Mouse (Mus musculus) heart, postnatal 0 days (tissue): Measurements from ENCODE around the gene Abraxas1. TPM values are rescaled to one million over a fixed set of nuclear protein-coding genes. Genes with fewer than 3 reads are reported as not detected.

Source experiments
- ATAC-seq: fragments of 200-750 bp; cut with Nextera tagmentation; 2 replicates; pipeline ENCODE4 v1.8.0; 2017; ENCODE audit warnings: low read depth, moderate number of reproducible peaks, moderate library complexity; ENCODE audit not compliant: insufficient read depth
- DNase-seq: peaks from one replicate; pipeline ENCODE4 v3.0.0-alpha.2; 2016; ENCODE audit warnings: low spot score
- H3K27ac ChIP-seq: fragments of 300-500 bp; sonication (generic); 2 replicates; pipeline ENCODE4 v1.5.1; 2014; ENCODE audit warnings: low read depth, mild to moderate bottlenecking
- H3K27me3 ChIP-seq: fragments of 300-500 bp; sonication (generic); 2 replicates; pipeline ENCODE4 v1.6.1; 2014; ENCODE audit warnings: low read length, mixed read lengths; ENCODE audit not compliant: control insufficient read depth, insufficient read depth
- H3K36me3 ChIP-seq: fragments of 300-500 bp; sonication (generic); replicated peaks from 2 replicates; pipeline ENCODE4 v1.6.1; 2014; ENCODE audit warnings: low read length, mixed read lengths; ENCODE audit not compliant: control insufficient read depth, insufficient read depth
- H3K4me1 ChIP-seq: fragments of 300-500 bp; sonication (generic); 2 replicates; pipeline ENCODE4 v1.6.1; 2014; ENCODE audit warnings: antibody characterized with exemption; ENCODE audit not compliant: control insufficient read depth, insufficient read depth
- H3K4me2 ChIP-seq: fragments of 300-500 bp; sonication (generic); 2 replicates; pipeline ENCODE4 v1.6.1; 2014; ENCODE audit warnings: low read depth, mild to moderate bottlenecking, low read length, moderate library complexity
- H3K4me3 ChIP-seq: fragments of 300-500 bp; sonication (generic); 2 replicates; pipeline ENCODE4 v1.5.1; 2014; ENCODE audit warnings: low read depth, low read length
- H3K9ac ChIP-seq: fragments of 300-500 bp; sonication (generic); replicated peaks from 2 replicates; pipeline ENCODE4 v1.6.1; 2014; ENCODE audit warnings: low read depth, low read length, mixed read lengths
- H3K9me3 ChIP-seq: fragments of 300-500 bp; sonication (generic); replicated peaks from 2 replicates; pipeline ENCODE4 v1.6.1; 2016; ENCODE audit warnings: low read length; ENCODE audit not compliant: control insufficient read depth
- CTCF ChIP-seq: IDR thresholded peaks from 2 replicates; pipeline ENCODE4 v1.5.1; 2016; ENCODE audit warnings: antibody characterized with exemption, control low read depth, low read depth
- EP300 ChIP-seq: IDR thresholded peaks from 2 replicates; pipeline ENCODE4 v1.6.1; 2016; ENCODE audit warnings: antibody characterized with exemption, low read depth
- WGBS: fragments of 180-500 bp; shearing (Covaris S2); extraction: QIAGEN DNeasy Blood & Tissue Kit; methylation state at CpG from one replicate; pipeline ENCODE4 v1.1.7; 2014; 5-methylcytosine and 5-hydroxymethylcytosine counted together
- polyA plus RNA-seq: library from polyadenylated mRNA; unstranded; fragments of >200 nt; fragmentation: Nextera tagmentation; extraction: Ambion mirVana; gene quantifications from 2 replicates; pipeline ENCODE4 v1.2.1, GENCODE M21; 2015
- total RNA-seq: library from RNA; depleted of rRNA; stranded (reverse); fragments of >200 nt; gene quantifications from 2 replicates; pipeline ENCODE4 v1.2.3, GENCODE M21; 2014; ENCODE audit warnings: low replicate concordance

The Abraxas1 gene
- total and polyA plus RNA-seq, 2 experiments from 2014 or later = 19.5 to 28.9 TPM

GRCm38 (mm10) chr5:100776900-100777299 lies 43.9 kb downstream of the Abraxas1 start:
- H3K27me3 ChIP-seq = no peaks in the 10 kb centered on the region
- no peak overlapping the region for H3K4me2 ChIP-seq
- no peaks in the 10 kb centered on the region for H3K4me1 ChIP-seq
- no peak overlapping the region for H3K9ac ChIP-seq
- no peak for TF ChIP-seq CTCF
- no peak for TF ChIP-seq EP300
- peaks cover 35% of the 10 kb centered on the region for H3K36me3 ChIP-seq
- DNase-seq (no peak), ATAC-seq (peak; percentile 51; the same call in 1 of the 2 replicates)
- H3K27ac ChIP-seq = no peak overlapping the region
- H3K4me3 ChIP-seq = no peak overlapping the region
- WGBS = 47% methylated on average over 5 of the region's 5 CpGs
- no peaks in the 10 kb centered on the region for H3K9me3 ChIP-seq

- Histone ChIP-seq H3K27ac (no peak overlapping the region), H3K4me3 (no peak overlapping the region), H3K4me1 (no peaks in the 10 kb centered on the region), H3K4me2 (no peak overlapping the region), H3K36me3 (peaks cover 43% of the 10 kb centered on the region), H3K9ac (no peak overlapping the region), H3K27me3 (no peaks in the 10 kb centered on the region), H3K9me3 (no peaks in the 10 kb centered on the region)
- WGBS = 67% methylated on average over 13 of the region's 13 CpGs
- TF ChIP-seq EP300 (no peak), CTCF (no peak)
- DNase-seq = no peak
- no peak for ATAC-seq
Measured at GRCm38 (mm10) chr5:100775778-100776404, 44.9 kb downstream of the Abraxas1 start.

GRCm38 (mm10) chr5:100771575-100771974 lies 49.2 kb downstream of the Abraxas1 start:
- peaks cover 61% of the 10 kb centered on the region for H3K36me3 ChIP-seq
- no peaks in the 10 kb centered on the region for H3K27me3 ChIP-seq
- H3K4me3 ChIP-seq = no peak overlapping the region
- DNase-seq = no peak
- H3K4me2 ChIP-seq = no peak overlapping the region
- TF ChIP-seq CTCF (no peak), EP300 (no peak)
- WGBS = 91% methylated on average over 4 of the region's 4 CpGs
- no peaks in the 10 kb centered on the region for H3K9me3 ChIP-seq
- H3K9ac ChIP-seq = no peak overlapping the region
- H3K27ac ChIP-seq = no peak overlapping the region
- ATAC-seq = no peak
- no peaks in the 10 kb centered on the region for H3K4me1 ChIP-seq

GRCm38 (mm10) chr5:100766026-100766425 lies 54.7 kb downstream of the Abraxas1 start:
- no peak overlapping the region for H3K9ac ChIP-seq
- H3K27ac ChIP-seq = no peak overlapping the region
- 85% methylated on average over 7 of the region's 7 CpGs for WGBS
- no peak for TF ChIP-seq CTCF
- no peak for TF ChIP-seq EP300
- H3K4me3 ChIP-seq = no peak overlapping the region
- ATAC-seq (no peak), DNase-seq (no peak)
- H3K4me1 ChIP-seq = no peaks in the 10 kb centered on the region
- H3K27me3 ChIP-seq = no peaks in the 10 kb centered on the region
- H3K36me3 ChIP-seq = peaks cover 72% of the 10 kb centered on the region
- H3K9me3 ChIP-seq = no peaks in the 10 kb centered on the region
- no peak overlapping the region for H3K4me2 ChIP-seq

- TF ChIP-seq CTCF (no peak), EP300 (no peak)
- no peak overlapping the region for H3K4me2 ChIP-seq
- DNase-seq (no peak), ATAC-seq (no peak)
- WGBS = 78% methylated on average over 7 of the region's 7 CpGs
- no peak overlapping the region for H3K4me3 ChIP-seq
- no peaks in the 10 kb centered on the region for H3K4me1 ChIP-seq
- H3K9me3 ChIP-seq = no peaks in the 10 kb centered on the region
- no peaks in the 10 kb centered on the region for H3K27me3 ChIP-seq
- no peak overlapping the region for H3K27ac ChIP-seq
- H3K36me3 ChIP-seq = peaks cover 36% of the 10 kb centered on the region
- H3K9ac ChIP-seq = no peak overlapping the region
Measured at GRCm38 (mm10) chr5:100761736-100762135, 59.0 kb downstream of the Abraxas1 start.
